Mouse (Mus musculus): ENCODE data around the gene Thumpd2. TPM values are rescaled to one million over a fixed set of nuclear protein-coding genes. Genes with fewer than 3 reads are reported as not detected.

Gene Thumpd2
- polyA plus RNA-seq, 1 experiment from 2014 or later: 5.0 TPM

DNA sequence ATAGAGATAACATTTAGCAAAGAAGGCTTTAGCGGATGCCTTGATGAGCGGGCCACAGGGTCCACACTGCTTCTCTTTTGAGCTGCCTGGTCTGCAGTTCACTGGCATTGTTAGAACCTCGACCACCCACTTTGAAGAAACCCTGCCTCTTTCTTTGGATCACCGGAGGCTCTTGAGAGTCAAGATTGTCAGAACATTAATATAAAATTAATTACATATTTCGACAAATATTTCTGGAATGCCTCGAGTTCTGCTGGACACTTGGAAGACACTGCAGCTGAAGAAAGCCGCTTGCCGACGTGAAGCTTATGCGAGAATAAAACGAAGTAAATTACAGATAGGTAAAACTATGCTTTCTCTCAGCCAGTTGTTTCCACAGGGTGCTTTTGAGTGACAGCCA lies 60.4 kb downstream of the Thumpd2 start:
- 81% methylated on average over 11 of the region's 11 CpGs for WGBS (ENCODE audit: insufficient replicate concordance)
- Histone ChIP-seq H3K4me1 (ENCODE audit: insufficient read depth) (no peaks in the 10 kb centered on the region), H3K9ac (replicated peaks) (no peak overlapping the region), H3K27ac (ENCODE audit: low read depth) (no peak overlapping the region), H3K9me3 (ENCODE audit: low read length) (no peaks in the 10 kb centered on the region), H3K4me3 (ENCODE audit: low read depth, low read length) (no peak overlapping the region), H3K4me2 (ENCODE audit: low read depth, low read length) (no peak overlapping the region), H3K27me3 (ENCODE audit: insufficient read depth, low read length) (no peaks in the 10 kb centered on the region), H3K36me3 (replicated peaks; ENCODE audit: insufficient read depth, low read length) (no peaks in the 10 kb centered on the region)
- TF ChIP-seq EP300 (IDR thresholded peaks at IDR 0.05; ENCODE audit: low read depth): no peak
- DNase-seq (no peak), ATAC-seq (no peak)

DNA sequence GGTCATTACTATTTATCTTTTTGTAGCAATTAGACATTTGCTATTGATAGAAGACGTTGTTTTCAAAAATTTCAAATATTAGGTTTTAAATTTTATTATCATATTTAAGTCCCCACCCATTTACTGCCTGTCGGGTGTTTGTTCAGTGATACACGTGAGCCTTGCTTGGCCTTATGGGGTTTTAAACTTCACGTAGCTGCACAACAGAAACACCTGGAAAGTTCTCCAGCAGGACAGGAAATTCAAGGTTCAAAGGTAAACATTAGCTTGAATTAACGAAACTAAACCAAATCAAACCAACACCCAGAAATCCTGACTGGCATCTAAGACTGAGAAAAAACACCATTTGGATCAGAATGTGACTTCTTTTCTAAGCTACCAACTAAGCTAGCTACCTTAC lies 62.8 kb downstream of the Thumpd2 start:
- WGBS (ENCODE audit: insufficient replicate concordance): 74% methylated on average over 5 of the region's 5 CpGs
- Histone ChIP-seq H3K9me3 (ENCODE audit: low read length) (no peaks in the 10 kb centered on the region), H3K27ac (ENCODE audit: low read depth) (no peak overlapping the region), H3K4me3 (ENCODE audit: low read depth, low read length) (no peak overlapping the region), H3K4me1 (ENCODE audit: insufficient read depth) (no peaks in the 10 kb centered on the region), H3K36me3 (replicated peaks; ENCODE audit: insufficient read depth, low read length) (no peaks in the 10 kb centered on the region), H3K9ac (replicated peaks) (no peak overlapping the region), H3K27me3 (ENCODE audit: insufficient read depth, low read length) (no peaks in the 10 kb centered on the region), H3K4me2 (ENCODE audit: low read depth, low read length) (no peak overlapping the region)
- ATAC-seq: no peak
- no peak for DNase-seq
- TF ChIP-seq CTCF (IDR thresholded peaks at IDR 0.05; ENCODE audit: low read depth) (no peak), EP300 (IDR thresholded peaks at IDR 0.05; ENCODE audit: low read depth) (no peak)

DNA sequence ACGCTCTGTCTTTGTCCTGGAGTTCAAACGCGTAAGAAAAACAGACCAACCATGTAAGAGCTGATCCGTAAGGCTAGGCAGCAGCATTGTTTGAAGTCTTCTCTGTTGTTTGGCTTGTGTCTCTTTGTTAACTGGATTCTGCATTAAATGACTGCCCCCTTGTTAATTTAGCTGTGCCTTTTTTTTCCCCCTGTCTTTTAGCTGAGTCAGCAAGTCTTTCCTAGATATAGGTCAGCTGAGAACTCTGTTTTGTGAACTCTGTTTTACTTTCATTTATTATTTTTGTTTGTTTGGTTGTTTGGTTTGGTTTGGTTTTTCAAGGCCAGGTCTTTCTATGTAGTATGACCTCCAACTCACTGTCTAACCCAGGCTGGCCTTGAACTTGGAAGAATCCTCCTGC lies 63.2 kb downstream of the Thumpd2 start:
- ATAC-seq (no peak), DNase-seq (no peak)
- no peak overlapping the region for H3K4me3 ChIP-seq (ENCODE audit: low read depth, low read length)
- no peaks in the 10 kb centered on the region for H3K27me3 ChIP-seq (ENCODE audit: insufficient read depth, low read length)
- H3K9me3 ChIP-seq (ENCODE audit: low read length): no peaks in the 10 kb centered on the region
- H3K4me1 ChIP-seq (ENCODE audit: insufficient read depth): no peaks in the 10 kb centered on the region
- no peak overlapping the region for H3K4me2 ChIP-seq (ENCODE audit: low read depth, low read length)
- no peak for TF ChIP-seq EP300 (IDR thresholded peaks at IDR 0.05; ENCODE audit: low read depth)
- TF ChIP-seq CTCF (IDR thresholded peaks at IDR 0.05; ENCODE audit: low read depth): no peak
- no peak overlapping the region for H3K9ac ChIP-seq (replicated peaks)
- no peak overlapping the region for H3K27ac ChIP-seq (ENCODE audit: low read depth)
- WGBS (ENCODE audit: insufficient replicate concordance): 88% methylated on average over 4 of the region's 4 CpGs
- no peaks in the 10 kb centered on the region for H3K36me3 ChIP-seq (replicated peaks; ENCODE audit: insufficient read depth, low read length)

DNA sequence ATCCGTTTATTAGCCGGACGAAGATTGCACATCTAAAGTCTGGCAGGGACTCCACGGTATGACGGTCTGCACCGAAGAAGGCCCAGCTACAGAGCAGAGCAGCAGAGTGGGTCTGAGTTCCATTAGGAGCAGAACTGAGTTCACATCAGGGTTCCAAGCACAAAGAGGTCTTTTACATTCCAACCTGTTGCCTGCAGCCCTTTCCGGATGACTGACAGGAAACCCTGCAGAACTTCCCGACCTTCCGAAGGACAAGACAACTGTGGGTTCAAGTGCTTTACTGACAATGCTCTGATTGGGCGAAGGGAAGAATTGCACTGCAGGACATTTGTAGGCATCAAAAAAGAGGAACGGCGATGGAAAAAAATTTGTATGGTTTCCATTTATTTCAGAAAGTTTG lies 63.9 kb downstream of the Thumpd2 start:
- no peaks in the 10 kb centered on the region for H3K9me3 ChIP-seq (ENCODE audit: low read length)
- WGBS (ENCODE audit: insufficient replicate concordance): 75% methylated on average over 12 of the region's 12 CpGs
- H3K27me3 ChIP-seq (ENCODE audit: insufficient read depth, low read length): no peaks in the 10 kb centered on the region
- ATAC-seq (no peak), DNase-seq (no peak)
- H3K4me3 ChIP-seq (ENCODE audit: low read depth, low read length): no peak overlapping the region
- TF ChIP-seq CTCF (IDR thresholded peaks at IDR 0.05; ENCODE audit: low read depth) (no peak), EP300 (IDR thresholded peaks at IDR 0.05; ENCODE audit: low read depth) (no peak)
- H3K27ac ChIP-seq (ENCODE audit: low read depth): no peak overlapping the region
- H3K4me2 ChIP-seq (ENCODE audit: low read depth, low read length): no peak overlapping the region
- H3K4me1 ChIP-seq (ENCODE audit: insufficient read depth): no peaks in the 10 kb centered on the region
- H3K36me3 ChIP-seq (replicated peaks; ENCODE audit: insufficient read depth, low read length): no peaks in the 10 kb centered on the region
- H3K9ac ChIP-seq (replicated peaks): no peak overlapping the region

DNA sequence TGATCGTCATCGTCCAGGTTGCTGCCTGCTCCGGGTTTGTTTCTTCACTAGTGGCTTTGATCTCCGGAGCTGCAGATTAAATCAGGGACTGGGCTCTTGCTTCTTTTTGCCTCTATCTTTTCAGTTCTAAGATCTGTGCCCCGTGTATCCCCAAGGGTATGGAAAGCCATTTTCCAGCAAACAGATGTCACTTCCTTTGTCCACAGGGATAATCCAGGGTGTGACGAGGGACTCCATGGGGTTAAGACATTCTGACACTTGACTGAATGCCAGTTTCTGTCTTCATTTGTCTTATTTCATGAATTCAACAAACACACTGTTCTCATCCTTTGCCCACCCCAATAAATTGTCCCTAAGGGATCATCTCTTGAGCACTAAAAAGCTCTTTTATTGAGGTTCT lies 65.9 kb downstream of the Thumpd2 start:
- WGBS (ENCODE audit: insufficient replicate concordance): 73% methylated on average over 6 of the region's 6 CpGs
- Histone ChIP-seq H3K36me3 (replicated peaks; ENCODE audit: insufficient read depth, low read length) (no peaks in the 10 kb centered on the region), H3K4me1 (ENCODE audit: insufficient read depth) (no peaks in the 10 kb centered on the region), H3K9ac (replicated peaks) (no peak overlapping the region), H3K4me3 (ENCODE audit: low read depth, low read length) (no peak overlapping the region), H3K27ac (ENCODE audit: low read depth) (no peak overlapping the region), H3K9me3 (ENCODE audit: low read length) (no peaks in the 10 kb centered on the region), H3K4me2 (ENCODE audit: low read depth, low read length) (no peak overlapping the region), H3K27me3 (ENCODE audit: insufficient read depth, low read length) (no peaks in the 10 kb centered on the region)
- DNase-seq: no peak
- ATAC-seq: no peak
- TF ChIP-seq EP300 (IDR thresholded peaks at IDR 0.05; ENCODE audit: low read depth) (no peak), CTCF (IDR thresholded peaks at IDR 0.05; ENCODE audit: low read depth) (no peak)

DNA sequence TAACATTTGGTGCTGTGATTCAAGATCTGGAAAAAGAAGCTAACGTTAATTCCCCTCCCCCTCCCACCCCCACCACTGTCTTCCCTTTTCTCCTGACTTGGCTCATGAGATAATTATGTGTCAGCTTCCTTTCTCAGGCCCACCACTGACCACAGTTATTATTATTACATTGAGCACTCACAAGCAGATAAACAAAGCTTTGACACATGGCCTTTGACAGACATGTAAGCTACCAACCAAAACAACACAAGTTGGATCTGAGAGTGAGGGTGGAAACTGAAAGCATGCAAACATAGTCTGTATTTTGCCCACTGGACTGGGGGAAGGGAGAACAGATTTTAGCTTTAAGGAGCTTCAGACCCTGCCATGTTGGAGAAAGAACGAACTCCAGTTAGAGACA lies 67.7 kb downstream of the Thumpd2 start:
- Histone ChIP-seq H3K36me3 (replicated peaks; ENCODE audit: insufficient read depth, low read length) (no peaks in the 10 kb centered on the region), H3K9ac (replicated peaks) (no peak overlapping the region), H3K4me2 (ENCODE audit: low read depth, low read length) (no peak overlapping the region), H3K4me1 (ENCODE audit: insufficient read depth) (no peaks in the 10 kb centered on the region), H3K4me3 (ENCODE audit: low read depth, low read length) (no peak overlapping the region), H3K27me3 (ENCODE audit: insufficient read depth, low read length) (no peaks in the 10 kb centered on the region), H3K27ac (ENCODE audit: low read depth) (no peak overlapping the region), H3K9me3 (ENCODE audit: low read length) (no peaks in the 10 kb centered on the region)
- WGBS (ENCODE audit: insufficient replicate concordance): 49% methylated on average over 2 of the region's 2 CpGs
- TF ChIP-seq CTCF (IDR thresholded peaks at IDR 0.05; ENCODE audit: low read depth) (no peak), EP300 (IDR thresholded peaks at IDR 0.05; ENCODE audit: low read depth) (no peak)
- DNase-seq (no peak), ATAC-seq (no peak)

DNA sequence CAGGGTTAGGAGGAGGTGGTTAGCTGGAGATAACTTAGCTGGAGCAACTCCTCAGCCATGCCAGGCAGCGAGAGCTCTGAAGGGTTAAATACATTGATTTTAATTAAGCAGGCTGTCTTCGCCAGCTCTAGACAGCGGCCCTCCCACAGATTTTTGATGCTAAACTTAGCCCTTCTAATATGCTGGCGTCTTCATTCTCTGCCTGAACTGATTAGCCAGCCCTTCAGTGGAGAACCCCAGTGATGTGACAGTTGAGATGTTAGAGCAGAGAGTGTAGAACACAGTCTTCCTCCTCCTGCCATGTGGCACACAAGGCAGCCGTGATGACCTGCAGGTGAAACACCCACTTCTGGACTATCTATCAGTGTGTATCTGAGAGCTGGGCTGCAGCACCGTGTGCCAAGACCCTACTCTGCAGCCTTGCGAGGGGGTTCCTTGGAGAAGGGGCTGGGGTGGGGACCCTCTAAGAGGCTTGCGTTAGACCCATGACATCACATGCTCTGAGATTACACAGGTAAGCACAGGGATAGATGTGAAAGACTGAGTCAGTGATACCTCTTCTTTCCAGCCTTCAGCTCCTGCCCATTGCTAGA lies 73.3 kb downstream of the Thumpd2 start:
- Histone ChIP-seq H3K27me3 (ENCODE audit: insufficient read depth, low read length) (no peaks in the 10 kb centered on the region), H3K27ac (ENCODE audit: low read depth) (no peak overlapping the region), H3K4me3 (ENCODE audit: low read depth, low read length) (no peak overlapping the region), H3K9me3 (ENCODE audit: low read length) (no peaks in the 10 kb centered on the region), H3K9ac (replicated peaks) (no peak overlapping the region), H3K4me2 (ENCODE audit: low read depth, low read length) (no peak overlapping the region), H3K36me3 (replicated peaks; ENCODE audit: insufficient read depth, low read length) (no peaks in the 10 kb centered on the region), H3K4me1 (ENCODE audit: insufficient read depth) (no peaks in the 10 kb centered on the region)
- ATAC-seq (no peak), DNase-seq (no peak)
- 72% methylated on average over 8 of the region's 8 CpGs for WGBS (ENCODE audit: insufficient replicate concordance)
- no peak for TF ChIP-seq CTCF (IDR thresholded peaks at IDR 0.05; ENCODE audit: low read depth)
- TF ChIP-seq EP300 (IDR thresholded peaks at IDR 0.05; ENCODE audit: low read depth): no peak

All from liver, postnatal 0 days (tissue).